Mouse (Mus musculus) neural tube, embryonic 14.5 days (tissue): ENCODE measurements at regions not wholly inside any gene's neighbourhood (a gene's known extent, or its start where the extent isn't known, plus 50 kb on each side); places are given as distances from the start of the nearest gene placed in this dataset.

ENCODE experiments used
- ATAC-seq: fragments of 200-750 bp; cut with Nextera tagmentation; 2 replicates; pipeline ENCODE4 v1.8.0; 2017; ENCODE audit warnings: low read depth, mild to moderate bottlenecking, moderate TSS enrichment, moderate library complexity
- H3K27ac ChIP-seq: fragments of 300-500 bp; sonication (generic); 2 replicates; pipeline ENCODE4 v1.5.1; 2014; ENCODE audit warnings: low read depth, mild to moderate bottlenecking, control low read depth, low read length, moderate library complexity, mixed read lengths
- H3K27me3 ChIP-seq: fragments of 300-500 bp; sonication (generic); 2 replicates; pipeline ENCODE4 v1.6.1; 2014; ENCODE audit warnings: low read length; ENCODE audit not compliant: control insufficient read depth, insufficient read depth
- H3K36me3 ChIP-seq: fragments of 300-500 bp; sonication (generic); 2 replicates; pipeline ENCODE4 v1.6.1; 2014; ENCODE audit warnings: low read length, mixed read lengths; ENCODE audit not compliant: control insufficient read depth, insufficient read depth
- H3K4me1 ChIP-seq: fragments of 300-500 bp; sonication (generic); 2 replicates; pipeline ENCODE4 v1.6.1; 2014; ENCODE audit warnings: low read length; ENCODE audit not compliant: control insufficient read depth, insufficient read depth
- H3K4me2 ChIP-seq: fragments of 300-500 bp; sonication (generic); 2 replicates; pipeline ENCODE4 v1.6.1; 2014; ENCODE audit warnings: mild to moderate bottlenecking, low read depth, low read length, control low read depth
- H3K4me3 ChIP-seq: fragments of 300-500 bp; sonication (generic); 2 replicates; pipeline ENCODE4 v1.5.1; 2014; ENCODE audit warnings: low read depth, low read length, control low read depth, mixed read lengths
- H3K9ac ChIP-seq: fragments of 300-500 bp; sonication (generic); replicated peaks from 2 replicates; pipeline ENCODE4 v1.6.1; 2014; ENCODE audit warnings: low read depth, mild to moderate bottlenecking, control low read depth, low read length, mixed read lengths
- H3K9me3 ChIP-seq: fragments of 300-500 bp; sonication (generic); 2 replicates; pipeline ENCODE4 v1.6.1; 2016; ENCODE audit warnings: low read length; ENCODE audit not compliant: control insufficient read depth
- WGBS: fragments of 180-500 bp; shearing (Covaris S2); extraction: QIAGEN DNeasy Blood & Tissue Kit; methylation state at CpG from one replicate; pipeline ENCODE4 v1.1.7; 2014; 5-methylcytosine and 5-hydroxymethylcytosine counted together

DNA sequence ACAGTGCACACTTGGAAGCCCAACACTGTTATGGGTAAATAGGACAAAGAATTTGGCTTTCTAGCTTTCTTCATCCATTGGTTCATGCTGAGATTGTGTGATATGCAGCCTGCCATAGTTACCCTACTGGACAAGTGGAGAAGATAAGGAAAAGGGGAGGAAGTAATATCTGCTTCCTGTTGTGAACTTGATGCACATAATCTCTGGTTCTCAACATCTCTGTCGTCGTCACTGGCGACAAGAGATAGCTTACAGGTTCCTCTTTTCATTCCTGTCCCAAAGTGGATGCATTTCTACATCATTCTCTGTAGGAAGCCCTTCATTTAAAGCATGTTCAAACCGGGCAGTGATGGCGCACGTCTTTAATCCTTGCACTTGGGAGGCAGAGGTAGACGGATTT is 491.4 kb upstream of the Gm765 start:
- no peaks in the 10 kb centered on the region for H3K36me3 ChIP-seq
- H3K4me2 ChIP-seq, result no peak overlapping the region
- H3K27me3 ChIP-seq, result no peaks in the 10 kb centered on the region
- no peaks in the 10 kb centered on the region for H3K9me3 ChIP-seq
- no peak overlapping the region for H3K4me3 ChIP-seq
- no peak for ATAC-seq
- H3K4me1 ChIP-seq, result no peaks in the 10 kb centered on the region
- no peak overlapping the region for H3K9ac ChIP-seq
- no peak overlapping the region for H3K27ac ChIP-seq
- 93% methylated on average over 7 of the region's 7 CpGs for WGBS

DNA sequence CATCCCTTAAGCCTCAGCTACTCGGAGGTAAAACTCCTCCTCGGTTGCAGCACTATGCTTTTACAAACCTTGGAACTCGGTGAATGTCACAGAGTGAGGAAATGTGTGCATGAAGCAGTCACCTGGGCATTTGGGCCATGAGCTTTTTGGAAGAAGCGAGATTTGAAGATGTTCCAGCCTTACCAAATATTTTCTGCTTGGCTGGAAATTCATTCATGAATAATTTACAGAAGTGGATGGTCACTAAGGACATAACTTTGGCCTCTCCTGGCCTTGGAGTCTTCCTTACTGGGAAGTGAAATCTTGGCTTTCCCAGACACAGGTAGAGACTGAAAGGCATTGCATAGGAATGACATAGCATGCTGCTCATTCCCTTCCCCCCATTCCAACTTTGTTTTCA is 487.6 kb upstream of the Gm765 start:
- Histone ChIP-seq H3K27me3 (no peaks in the 10 kb centered on the region), H3K9ac (no peak overlapping the region), H3K4me3 (no peak overlapping the region), H3K4me1 (no peaks in the 10 kb centered on the region), H3K9me3 (no peaks in the 10 kb centered on the region), H3K4me2 (no peak overlapping the region), H3K27ac (no peak overlapping the region), H3K36me3 (no peaks in the 10 kb centered on the region)
- WGBS, result 87% methylated on average over 4 of the region's 4 CpGs
- ATAC-seq, result no peak

DNA sequence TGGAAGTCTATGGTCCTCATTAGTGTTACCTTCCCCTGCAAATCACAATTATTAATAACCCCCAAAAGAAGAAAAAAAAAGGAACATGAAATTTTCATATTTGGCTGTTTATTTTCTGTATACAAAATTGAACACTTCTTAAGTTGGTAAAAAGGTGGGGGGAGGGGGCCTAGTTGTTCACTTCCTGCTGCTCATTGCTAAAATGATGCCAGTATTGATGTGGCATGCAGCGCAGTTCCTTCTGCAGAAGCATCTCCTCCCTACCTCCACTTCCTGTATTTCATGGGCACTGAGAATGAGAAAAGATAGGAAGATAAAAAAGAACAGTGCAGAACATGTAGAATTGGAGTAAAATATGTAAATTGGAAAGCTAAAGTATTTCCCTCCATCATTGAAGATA is 465.5 kb upstream of the Gm765 start:
- ATAC-seq, result no peak
- no peak overlapping the region for H3K9ac ChIP-seq
- H3K27me3 ChIP-seq, result no peaks in the 10 kb centered on the region
- H3K36me3 ChIP-seq, result no peaks in the 10 kb centered on the region
- H3K27ac ChIP-seq, result no peak overlapping the region
- no peaks in the 10 kb centered on the region for H3K4me1 ChIP-seq
- H3K4me3 ChIP-seq, result no peak overlapping the region
- no peak overlapping the region for H3K4me2 ChIP-seq
- WGBS, result 95% methylated on average over 1 of the region's 1 CpGs
- H3K9me3 ChIP-seq, result no peaks in the 10 kb centered on the region

DNA sequence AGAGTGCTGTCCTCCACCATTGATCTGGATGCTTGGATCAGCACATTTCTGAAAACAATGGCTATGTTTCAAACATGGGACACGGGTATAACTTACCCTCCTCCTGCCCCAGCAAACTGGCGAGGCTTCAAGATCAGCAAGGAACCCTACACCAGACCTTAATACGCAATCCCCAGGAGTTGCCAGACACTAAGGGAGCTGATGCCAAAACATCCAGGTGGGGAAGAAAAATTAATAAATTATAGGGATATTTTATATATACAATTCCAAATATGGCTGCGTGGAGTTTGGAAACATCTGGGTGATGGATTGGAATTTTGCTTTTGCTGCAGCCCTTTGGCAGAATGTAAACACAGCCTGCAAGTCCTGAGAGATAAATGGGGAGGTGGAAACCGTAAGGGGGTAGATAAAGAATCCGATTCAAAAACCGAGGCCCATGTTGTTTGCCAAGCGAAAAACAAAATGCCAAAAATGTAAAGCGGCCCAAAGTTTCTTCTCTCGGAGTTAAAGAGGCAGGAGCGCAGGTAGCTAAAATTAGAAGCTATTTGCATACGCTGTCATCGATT is 460.9 kb upstream of the Gm765 start:
- H3K9ac ChIP-seq, result no peak overlapping the region
- H3K27me3 ChIP-seq, result no peaks in the 10 kb centered on the region
- H3K9me3 ChIP-seq, result no peaks in the 10 kb centered on the region
- no peak overlapping the region for H3K4me3 ChIP-seq
- H3K36me3 ChIP-seq, result no peaks in the 10 kb centered on the region
- no peaks in the 10 kb centered on the region for H3K4me1 ChIP-seq
- no peak for ATAC-seq
- H3K4me2 ChIP-seq, result no peak overlapping the region
- 92% methylated on average over 13 of the region's 13 CpGs for WGBS
- H3K27ac ChIP-seq, result no peak overlapping the region

DNA sequence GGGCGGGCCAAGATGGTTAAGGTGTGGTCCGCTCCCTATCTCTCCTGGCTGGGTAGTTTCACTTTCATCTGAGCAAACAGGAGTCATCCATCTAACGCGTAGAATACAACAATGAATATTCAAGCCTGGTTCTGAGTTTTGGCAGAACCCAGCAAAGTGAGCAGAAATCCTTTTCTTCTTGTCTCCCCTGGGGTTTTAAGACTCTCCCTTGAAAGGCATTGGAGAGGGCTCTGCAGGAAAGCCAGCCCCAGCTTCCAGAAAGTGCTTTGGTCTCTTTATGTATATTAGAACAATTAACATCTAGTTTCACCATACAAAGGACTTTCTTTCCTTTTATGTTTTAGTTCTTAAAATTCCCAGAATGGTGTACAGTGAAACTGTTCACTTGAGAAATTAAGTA is 458.5 kb upstream of the Gm765 start:
- Histone ChIP-seq H3K27me3 (no peaks in the 10 kb centered on the region), H3K4me1 (no peaks in the 10 kb centered on the region), H3K4me3 (no peak overlapping the region), H3K4me2 (no peak overlapping the region), H3K36me3 (no peaks in the 10 kb centered on the region), H3K9me3 (no peaks in the 10 kb centered on the region), H3K27ac (no peak overlapping the region), H3K9ac (no peak overlapping the region)
- WGBS, result 77% methylated on average over 4 of the region's 4 CpGs
- no peak for ATAC-seq

DNA sequence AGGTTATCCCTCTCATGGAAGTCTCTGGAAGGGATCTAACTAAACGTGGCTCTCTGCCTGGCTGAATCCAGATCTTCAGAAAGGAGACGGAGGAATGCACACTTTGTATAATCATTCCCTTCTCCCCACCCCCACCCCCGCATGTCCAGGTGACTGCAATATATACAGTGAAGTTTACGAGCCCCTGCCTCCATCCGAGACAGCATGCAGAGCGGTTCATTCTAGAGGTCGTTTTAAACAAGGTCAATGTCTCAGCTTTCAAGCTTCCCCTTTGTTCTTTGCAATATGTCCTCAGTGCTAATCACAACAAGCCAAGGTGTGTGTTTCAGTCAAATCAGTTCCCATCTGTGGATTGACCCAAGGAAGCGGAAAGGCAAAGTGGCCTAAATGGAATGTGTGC is 457.5 kb upstream of the Gm765 start:
- no peak for ATAC-seq
- Histone ChIP-seq H3K27me3 (no peaks in the 10 kb centered on the region), H3K4me1 (no peaks in the 10 kb centered on the region), H3K9ac (no peak overlapping the region), H3K9me3 (no peaks in the 10 kb centered on the region), H3K36me3 (no peaks in the 10 kb centered on the region), H3K4me3 (no peak overlapping the region), H3K4me2 (no peak overlapping the region), H3K27ac (no peak overlapping the region)
- 76% methylated on average over 8 of the region's 8 CpGs for WGBS

DNA sequence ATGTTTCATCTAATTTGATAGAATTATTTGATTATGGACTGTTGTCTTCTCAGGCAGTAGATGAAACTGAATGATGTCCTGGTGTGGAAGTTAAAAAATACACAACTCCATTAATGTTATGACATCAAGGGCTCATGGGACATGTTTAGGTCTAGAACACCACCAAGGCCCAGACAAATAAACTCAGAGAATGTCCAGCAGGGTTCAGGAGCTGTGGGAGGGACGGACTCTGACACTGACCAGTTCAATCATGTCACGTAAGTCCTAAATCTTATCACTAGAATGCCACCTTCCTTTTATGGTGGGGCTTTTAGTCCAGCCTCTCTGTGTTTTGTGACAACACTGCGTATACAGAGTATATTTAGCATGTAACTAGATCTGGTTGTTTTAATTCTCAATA is 455.2 kb upstream of the Gm765 start:
- WGBS, result 83% methylated on average over 3 of the region's 3 CpGs
- no peaks in the 10 kb centered on the region for H3K9me3 ChIP-seq
- no peaks in the 10 kb centered on the region for H3K27me3 ChIP-seq
- H3K4me2 ChIP-seq, result no peak overlapping the region
- H3K4me1 ChIP-seq, result no peaks in the 10 kb centered on the region
- H3K36me3 ChIP-seq, result no peaks in the 10 kb centered on the region
- ATAC-seq, result no peak
- H3K27ac ChIP-seq, result no peak overlapping the region
- H3K4me3 ChIP-seq, result no peak overlapping the region
- H3K9ac ChIP-seq, result no peak overlapping the region

DNA sequence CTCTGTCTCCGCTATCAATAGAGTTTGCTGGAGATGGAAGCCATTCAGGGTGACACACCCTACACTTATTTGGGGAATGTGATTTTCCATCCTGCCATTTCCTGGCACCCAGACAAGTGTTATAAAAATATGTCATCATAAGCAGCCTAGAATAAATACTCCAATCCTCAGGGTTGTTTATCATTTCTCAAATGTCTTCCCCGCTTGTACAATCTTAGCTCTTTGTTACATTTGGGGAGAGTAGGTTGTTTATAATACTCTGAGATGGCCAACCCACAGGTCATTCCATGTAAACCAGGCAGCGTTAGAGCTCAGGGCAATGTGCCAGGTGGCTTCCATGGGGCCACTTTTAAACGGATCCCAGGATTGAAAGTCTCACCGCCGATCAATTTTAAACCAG is 454.8 kb upstream of the Gm765 start:
- WGBS, result 78% methylated on average over 6 of the region's 6 CpGs
- no peaks in the 10 kb centered on the region for H3K9me3 ChIP-seq
- no peak overlapping the region for H3K27ac ChIP-seq
- no peak overlapping the region for H3K4me3 ChIP-seq
- no peak overlapping the region for H3K4me2 ChIP-seq
- no peaks in the 10 kb centered on the region for H3K36me3 ChIP-seq
- no peak overlapping the region for H3K9ac ChIP-seq
- no peak for ATAC-seq
- no peaks in the 10 kb centered on the region for H3K4me1 ChIP-seq
- no peaks in the 10 kb centered on the region for H3K27me3 ChIP-seq

DNA sequence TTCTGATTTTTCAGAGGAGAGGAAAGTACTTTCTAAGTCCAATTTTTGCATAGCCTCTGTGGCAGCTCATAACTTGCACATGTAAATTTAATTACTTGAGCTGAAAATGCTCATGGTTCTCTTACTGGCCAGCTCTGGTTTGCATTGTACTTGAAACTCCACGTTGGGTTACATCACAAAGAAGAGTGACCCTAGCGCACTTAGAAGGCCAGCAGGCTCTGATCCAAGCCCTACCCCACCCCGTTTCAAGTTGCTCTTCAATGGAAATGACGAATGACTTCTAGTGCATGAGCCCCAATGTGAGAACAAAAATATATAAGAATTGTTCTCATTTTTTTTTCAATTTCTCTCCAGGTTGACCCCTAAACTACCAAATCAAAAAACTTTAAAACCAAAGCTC is 454.1 kb upstream of the Gm765 start:
- Histone ChIP-seq H3K4me1 (no peaks in the 10 kb centered on the region), H3K27ac (no peak overlapping the region), H3K4me2 (no peak overlapping the region), H3K27me3 (no peaks in the 10 kb centered on the region), H3K36me3 (no peaks in the 10 kb centered on the region), H3K9ac (no peak overlapping the region), H3K4me3 (no peak overlapping the region), H3K9me3 (no peaks in the 10 kb centered on the region)
- ATAC-seq, result no peak
- 70% methylated on average over 4 of the region's 4 CpGs for WGBS

DNA sequence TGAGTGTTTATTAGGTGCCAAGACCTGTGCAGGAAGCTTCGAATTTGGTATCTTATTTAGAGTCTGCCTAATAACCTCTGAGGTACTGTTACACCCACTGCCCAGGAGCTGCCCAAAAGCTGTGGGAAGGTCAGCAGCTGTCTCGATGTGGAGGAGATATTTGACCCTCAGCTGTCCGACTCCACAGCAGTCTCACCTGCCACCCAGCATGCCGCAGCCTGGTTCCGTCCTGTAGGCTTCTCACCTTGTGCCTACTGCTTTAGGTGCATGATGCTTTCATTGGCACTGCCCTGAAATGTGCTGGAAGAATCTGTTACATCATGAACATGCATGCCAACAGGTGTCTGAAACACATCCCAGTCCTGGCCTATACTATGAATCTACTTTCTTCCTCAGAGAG is 444.9 kb upstream of the Gm765 start:
- ATAC-seq, result no peak
- H3K4me3 ChIP-seq, result no peak overlapping the region
- H3K4me2 ChIP-seq, result no peak overlapping the region
- no peak overlapping the region for H3K9ac ChIP-seq
- H3K27ac ChIP-seq, result no peak overlapping the region
- WGBS, result 88% methylated on average over 5 of the region's 5 CpGs
- no peaks in the 10 kb centered on the region for H3K36me3 ChIP-seq
- no peaks in the 10 kb centered on the region for H3K27me3 ChIP-seq
- no peaks in the 10 kb centered on the region for H3K4me1 ChIP-seq
- H3K9me3 ChIP-seq, result no peaks in the 10 kb centered on the region
